Mouse (Mus musculus): ENCODE data around the gene Slc12a5.

The Slc12a5 gene

GRCm38 (mm10) chr2:164964981-164965380 lies 4.4 kb downstream of the Slc12a5 start:
- Histone ChIP-seq H3K4me3 (replicated peaks; ENCODE audit: low read length) (no peak overlapping the region), H3K36me3 (ENCODE audit: insufficient read depth, low read length) (no peaks in the 10 kb centered on the region), H3K27me3 (ENCODE audit: insufficient read depth, low read length) (peaks cover 53% of the 10 kb centered on the region), H3K9me3 (ENCODE audit: low read length) (no peaks in the 10 kb centered on the region; the same call in 1 of the 2 replicates), H3K4me1 (replicated peaks; ENCODE audit: low read depth, low read length) (peaks cover 43% of the 10 kb centered on the region)
- no peak for TF ChIP-seq POU5F1 (IDR thresholded peaks at IDR 0.05; ENCODE audit: borderline replicate concordance, low read length)
- no peak for TF ChIP-seq CTCF (conservative IDR thresholded peaks at IDR 0.05; ENCODE audit: low read length)
- no peak for TF ChIP-seq NANOG (IDR thresholded peaks at IDR 0.05; ENCODE audit: borderline replicate concordance, low read length)

GRCm38 (mm10) chr2:164966381-164966780 lies 5.8 kb downstream of the Slc12a5 start:
- Histone ChIP-seq H3K9me3 (ENCODE audit: low read length) (no peaks in the 10 kb centered on the region; the same call in 1 of the 2 replicates), H3K27me3 (ENCODE audit: insufficient read depth, low read length) (peaks cover 63% of the 10 kb centered on the region), H3K4me1 (replicated peaks; ENCODE audit: low read depth, low read length) (peaks cover 41% of the 10 kb centered on the region), H3K4me3 (replicated peaks; ENCODE audit: low read length) (no peak overlapping the region), H3K36me3 (ENCODE audit: insufficient read depth, low read length) (no peaks in the 10 kb centered on the region)
- no peak for TF ChIP-seq CTCF (conservative IDR thresholded peaks at IDR 0.05; ENCODE audit: low read length)
- TF ChIP-seq NANOG (IDR thresholded peaks at IDR 0.05; ENCODE audit: borderline replicate concordance, low read length), result no peak
- TF ChIP-seq POU5F1 (IDR thresholded peaks at IDR 0.05; ENCODE audit: borderline replicate concordance, low read length), result no peak

- Histone ChIP-seq H3K4me1 (replicated peaks; ENCODE audit: low read depth, low read length) (peaks cover 40% of the 10 kb centered on the region), H3K27me3 (ENCODE audit: insufficient read depth, low read length) (peaks cover 71% of the 10 kb centered on the region), H3K36me3 (ENCODE audit: insufficient read depth, low read length) (no peaks in the 10 kb centered on the region), H3K9me3 (ENCODE audit: low read length) (no peaks in the 10 kb centered on the region; the same call in 1 of the 2 replicates), H3K4me3 (replicated peaks; ENCODE audit: low read length) (no peak overlapping the region)
- no peak for TF ChIP-seq POU5F1 (IDR thresholded peaks at IDR 0.05; ENCODE audit: borderline replicate concordance, low read length)
- TF ChIP-seq NANOG (IDR thresholded peaks at IDR 0.05; ENCODE audit: borderline replicate concordance, low read length), result no peak
- TF ChIP-seq CTCF (conservative IDR thresholded peaks at IDR 0.05; ENCODE audit: low read length), result no peak
Observed at GRCm38 (mm10) chr2:164967193-164967592, 6.6 kb downstream of the Slc12a5 start.

GRCm38 (mm10) chr2:164967761-164968440 lies 7.3 kb downstream of the Slc12a5 start:
- TF ChIP-seq CTCF (conservative IDR thresholded peaks at IDR 0.05; ENCODE audit: low read length), result no peak
- no peak for TF ChIP-seq POU5F1 (IDR thresholded peaks at IDR 0.05; ENCODE audit: borderline replicate concordance, low read length)
- no peak for TF ChIP-seq NANOG (IDR thresholded peaks at IDR 0.05; ENCODE audit: borderline replicate concordance, low read length)
- Histone ChIP-seq H3K36me3 (ENCODE audit: insufficient read depth, low read length) (no peaks in the 10 kb centered on the region), H3K9me3 (ENCODE audit: low read length) (no peaks in the 10 kb centered on the region; the same call in 1 of the 2 replicates), H3K4me1 (replicated peaks; ENCODE audit: low read depth, low read length) (peaks cover 40% of the 10 kb centered on the region), H3K27me3 (ENCODE audit: insufficient read depth, low read length) (peaks cover 78% of the 10 kb centered on the region), H3K4me3 (replicated peaks; ENCODE audit: low read length) (peak overlapping the region; percentile 81)

- H3K9me3 ChIP-seq (ENCODE audit: low read length), result no peaks in the 10 kb centered on the region; the same call in 1 of the 2 replicates
- TF ChIP-seq NANOG (IDR thresholded peaks at IDR 0.05; ENCODE audit: borderline replicate concordance, low read length) (no peak), CTCF (conservative IDR thresholded peaks at IDR 0.05; ENCODE audit: low read length) (no peak), POU5F1 (IDR thresholded peaks at IDR 0.05; ENCODE audit: borderline replicate concordance, low read length) (no peak)
- peaks cover 40% of the 10 kb centered on the region for H3K4me1 ChIP-seq (replicated peaks; ENCODE audit: low read depth, low read length)
Observed at GRCm38 (mm10) chr2:164968451-164968851, 7.8 kb downstream of the Slc12a5 start.

GRCm38 (mm10) chr2:164969348-164969781 lies 8.8 kb downstream of the Slc12a5 start:
- Histone ChIP-seq H3K4me1 (replicated peaks; ENCODE audit: low read depth, low read length) (peaks cover 40% of the 10 kb centered on the region), H3K36me3 (ENCODE audit: insufficient read depth, low read length) (no peaks in the 10 kb centered on the region), H3K9me3 (ENCODE audit: low read length) (no peaks in the 10 kb centered on the region; the same call in 1 of the 2 replicates), H3K4me3 (replicated peaks; ENCODE audit: low read length) (peak overlapping the region; percentile 81), H3K27me3 (ENCODE audit: insufficient read depth, low read length) (peaks cover 92% of the 10 kb centered on the region)
- no peak for TF ChIP-seq NANOG (IDR thresholded peaks at IDR 0.05; ENCODE audit: borderline replicate concordance, low read length)
- TF ChIP-seq POU5F1 (IDR thresholded peaks at IDR 0.05; ENCODE audit: borderline replicate concordance, low read length), result no peak
- TF ChIP-seq CTCF (conservative IDR thresholded peaks at IDR 0.05; ENCODE audit: low read length), result no peak

More at GRCm38 (mm10) chr2:164968451-164968851, 7.8 kb downstream of the Slc12a5 start:
- Histone ChIP-seq H3K36me3 (ENCODE audit: insufficient read depth, low read length) (no peaks in the 10 kb centered on the region), H3K4me3 (replicated peaks; ENCODE audit: low read length) (peak overlapping the region; percentile 81), H3K27me3 (ENCODE audit: insufficient read depth, low read length) (peaks cover 84% of the 10 kb centered on the region)

- H3K4me1 ChIP-seq (replicated peaks; ENCODE audit: low read depth, low read length), result peaks cover 34% of the 10 kb centered on the region
- H3K36me3 ChIP-seq (ENCODE audit: insufficient read depth, low read length), result no peaks in the 10 kb centered on the region
- H3K27me3 ChIP-seq (ENCODE audit: insufficient read depth, low read length), result peaks cover 87% of the 10 kb centered on the region
- no peaks in the 10 kb centered on the region; the same call in 1 of the 2 replicates for H3K9me3 ChIP-seq (ENCODE audit: low read length)
- peak overlapping the region; percentile 77 for H3K4me3 ChIP-seq (replicated peaks; ENCODE audit: low read length)
- TF ChIP-seq POU5F1 (IDR thresholded peaks at IDR 0.05; ENCODE audit: borderline replicate concordance, low read length) (no peak), NANOG (IDR thresholded peaks at IDR 0.05; ENCODE audit: borderline replicate concordance, low read length) (no peak), CTCF (conservative IDR thresholded peaks at IDR 0.05; ENCODE audit: low read length) (no peak)
Observed at GRCm38 (mm10) chr2:164970631-164971196, 10.1 kb downstream of the Slc12a5 start.

GRCm38 (mm10) chr2:164972646-164973045 lies 12.0 kb downstream of the Slc12a5 start:
- no peaks in the 10 kb centered on the region for H3K9me3 ChIP-seq (ENCODE audit: low read length)
- no peak overlapping the region for H3K4me3 ChIP-seq (replicated peaks; ENCODE audit: low read length)
- TF ChIP-seq POU5F1 (IDR thresholded peaks at IDR 0.05; ENCODE audit: borderline replicate concordance, low read length), result no peak
- TF ChIP-seq NANOG (IDR thresholded peaks at IDR 0.05; ENCODE audit: borderline replicate concordance, low read length), result no peak
- TF ChIP-seq CTCF (conservative IDR thresholded peaks at IDR 0.05; ENCODE audit: low read length), result no peak

More at GRCm38 (mm10) chr2:164972646-164973045, 12.0 kb downstream of the Slc12a5 start:
- Histone ChIP-seq H3K36me3 (ENCODE audit: insufficient read depth, low read length) (no peaks in the 10 kb centered on the region), H3K4me1 (replicated peaks; ENCODE audit: low read depth, low read length) (peaks cover 43% of the 10 kb centered on the region), H3K27me3 (ENCODE audit: insufficient read depth, low read length) (peaks cover 67% of the 10 kb centered on the region)

Measured in E14TG2a.4 (cell line).